Mouse (Mus musculus) cerebellum, postnatal 10 days (tissue): ENCODE data around the gene Epb41l1.
A peak's percentile ranks its signal among the peaks of the same experiment; 100 is the strongest.

ENCODE experiments used
- DNase-seq, 2 experiments: peaks; one replicate each; pipeline ENCODE4 v3.0.0; 2021; ENCODE audit warnings: mixed read lengths in 2 of 2

The Epb41l1 gene

DNA sequence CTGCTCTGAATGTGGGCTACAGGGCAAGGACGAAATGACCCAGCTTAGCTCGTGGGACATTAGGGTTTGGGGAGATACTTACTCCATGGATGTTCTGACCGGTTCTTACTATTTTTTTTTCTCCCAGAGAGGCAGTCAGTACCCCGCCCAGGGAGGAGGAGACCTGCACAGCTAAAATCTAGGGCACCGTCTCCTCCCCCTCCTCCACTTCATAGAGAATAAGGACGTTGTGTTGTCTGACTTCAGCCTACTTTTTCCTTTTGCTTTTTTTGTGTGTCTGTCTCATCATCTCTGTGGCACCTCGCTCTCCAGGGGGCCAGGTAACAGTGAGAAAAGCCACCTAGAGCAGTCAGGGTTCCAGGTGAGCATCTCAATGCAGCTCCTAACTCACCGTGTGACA lies 121.7 kb downstream of the Epb41l1 start:
- no peak for DNase-seq

DNA sequence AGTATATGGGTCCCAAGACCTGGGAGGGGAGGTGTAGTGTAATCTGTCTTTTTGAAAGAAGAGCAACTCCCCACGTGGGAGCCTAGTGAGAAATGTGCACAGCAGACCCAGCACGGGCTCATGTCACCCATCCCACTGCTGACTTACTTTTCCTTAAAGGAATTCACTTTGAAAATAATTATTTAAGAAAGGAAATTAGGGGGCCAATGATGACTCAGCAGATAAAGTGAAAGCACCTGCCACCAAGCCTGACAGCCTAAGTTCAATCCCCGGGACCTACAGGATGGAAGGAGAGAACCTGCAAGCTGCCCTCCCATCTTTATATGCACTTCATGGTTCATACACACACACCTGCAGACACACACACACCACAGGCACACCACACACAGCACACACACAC lies 123.1 kb downstream of the Epb41l1 start:
- no peak for DNase-seq

DNA sequence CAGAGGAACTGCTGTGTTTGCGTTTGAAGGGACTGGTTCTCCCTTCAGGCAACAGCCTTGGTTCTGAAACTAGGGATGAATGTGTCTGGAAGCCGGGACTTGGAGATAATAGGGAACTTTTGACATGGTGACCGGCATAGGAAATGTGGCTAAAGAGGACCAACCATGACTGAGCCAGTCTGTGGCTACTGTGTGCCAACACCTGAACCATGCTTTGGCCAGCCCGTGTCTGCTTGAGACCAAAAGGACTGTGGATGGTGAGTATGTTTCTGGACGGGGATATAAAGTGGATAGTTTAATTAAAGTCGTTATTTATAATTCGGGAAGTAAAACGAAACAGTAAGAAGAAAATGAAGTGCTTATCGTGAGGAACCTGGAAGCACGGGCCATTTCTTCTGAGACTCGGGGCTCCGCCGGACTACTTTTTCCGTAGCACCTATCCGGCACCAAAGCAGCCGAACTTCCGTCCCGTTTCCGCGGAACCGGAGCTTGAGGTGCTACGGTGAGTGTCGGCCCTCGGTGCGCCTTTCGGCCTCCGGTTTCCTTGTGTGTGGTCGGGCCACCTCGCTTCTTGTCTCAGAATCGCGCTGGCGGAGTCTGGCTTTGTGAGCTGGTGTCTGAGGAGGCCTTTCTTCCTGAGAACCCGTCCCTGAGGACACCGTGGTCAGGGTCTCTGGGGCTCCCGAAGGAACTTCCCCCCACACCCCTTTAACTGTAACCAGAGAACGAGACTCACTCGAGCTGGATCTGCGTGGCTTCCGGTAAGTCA lies 126.6 kb downstream of the Epb41l1 start, which contains the start of gene Aar2:
Gene Aar2 (plus strand): TSS at position 462 of the 769 bp plus-strand sequence.
- peak; percentile 87 for DNase-seq

DNA sequence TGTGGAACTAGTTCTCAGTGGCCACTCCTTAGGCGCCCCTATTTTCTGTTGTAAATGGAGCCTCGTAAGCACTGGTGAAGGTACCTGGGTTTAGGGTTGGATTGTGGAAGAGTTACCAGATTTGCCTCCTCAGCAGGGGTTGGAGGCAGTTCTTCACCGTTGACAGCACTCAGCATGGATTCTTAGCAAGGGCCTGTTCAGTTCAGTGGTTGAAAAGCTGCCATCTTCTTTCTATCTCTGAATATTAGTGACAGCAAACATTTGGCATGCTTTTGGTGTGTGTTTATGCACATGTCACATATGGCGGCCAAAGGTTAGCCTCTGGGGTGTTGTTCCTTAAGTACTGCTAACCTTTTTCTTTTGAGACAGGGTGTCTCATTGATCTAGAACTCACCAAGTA lies 131.7 kb downstream of the Epb41l1 start:
- DNase-seq, result peak; percentile 30 to 44

DNA sequence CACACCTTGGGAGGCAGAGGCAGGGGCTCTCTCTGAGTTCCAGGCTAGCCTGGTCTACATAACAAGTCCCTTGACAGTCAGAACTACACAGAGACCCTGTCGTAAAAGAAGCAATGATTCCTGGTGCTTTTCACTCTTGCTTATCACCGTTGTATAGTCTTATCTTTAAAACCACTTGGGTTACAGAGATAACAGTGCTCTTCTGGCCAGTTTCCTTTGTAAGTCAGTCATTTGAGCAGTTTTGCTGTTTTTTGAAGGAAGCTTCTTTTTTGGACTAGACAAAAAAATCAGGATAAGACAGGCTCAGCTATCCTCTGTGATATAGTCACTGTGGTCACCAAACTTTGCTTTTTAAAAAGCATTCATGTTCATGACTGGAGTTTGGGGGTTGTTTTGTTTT lies 141.1 kb downstream of the Epb41l1 start:
- no peak for DNase-seq

DNA sequence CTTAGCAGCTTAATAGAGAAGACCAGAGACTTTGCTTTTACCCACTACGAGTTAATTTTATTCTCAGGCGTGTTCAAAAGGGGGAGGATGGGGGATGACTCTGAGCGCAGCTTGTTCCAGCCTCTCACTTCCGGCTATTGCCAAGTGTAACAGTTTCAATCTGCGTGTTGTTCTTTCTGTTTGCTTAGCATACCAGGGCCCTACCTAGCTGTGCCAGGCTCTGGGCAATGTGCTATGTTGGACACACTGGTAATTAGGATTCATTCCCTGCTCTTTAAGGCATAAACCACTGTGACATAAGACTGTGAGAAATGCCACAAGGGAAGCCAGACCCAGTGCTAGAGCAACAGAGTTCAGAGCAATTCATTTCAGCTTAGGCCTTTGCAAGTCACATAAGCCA lies 142.8 kb downstream of the Epb41l1 start:
- DNase-seq, result no peak

DNA sequence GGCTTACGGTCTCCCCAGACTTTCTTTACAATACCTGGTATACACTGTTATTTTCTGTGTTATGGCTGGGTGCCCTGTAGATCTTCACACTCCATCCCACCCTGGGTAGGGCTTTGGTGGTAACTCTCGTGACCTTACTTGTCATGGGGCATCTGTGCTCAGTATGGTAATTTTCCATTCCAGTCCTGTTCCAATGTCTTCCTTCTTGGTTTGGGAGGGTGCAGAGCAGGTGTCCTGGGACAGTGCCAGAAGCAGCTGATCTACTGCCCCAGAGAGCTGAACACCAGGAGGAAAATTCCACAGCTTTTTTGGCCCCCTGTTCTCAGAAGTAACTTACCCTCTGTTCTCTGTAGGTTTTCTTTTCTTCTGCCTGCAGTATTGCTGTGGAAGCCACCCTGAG lies 145.8 kb downstream of the Epb41l1 start:
- no peak for DNase-seq

DNA sequence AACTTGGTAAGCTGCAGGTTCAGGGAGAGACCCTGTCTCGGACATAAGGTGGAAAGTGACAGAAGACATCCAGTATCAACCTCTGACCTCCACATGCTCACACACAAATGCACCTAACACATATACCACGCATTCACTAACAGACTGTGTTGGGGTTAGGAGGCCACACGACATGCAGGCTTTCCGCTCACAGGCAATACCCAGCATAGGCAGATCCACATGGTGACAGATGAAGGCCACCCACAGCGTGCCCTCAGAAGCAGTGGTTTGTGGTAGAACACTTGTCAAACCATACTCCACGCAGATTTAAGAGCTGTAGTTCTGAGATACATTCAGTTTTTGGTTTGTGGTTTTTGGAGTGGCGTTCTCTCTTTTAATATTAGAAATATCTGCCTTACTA lies 147.9 kb downstream of the Epb41l1 start:
- DNase-seq, result no peak

DNA sequence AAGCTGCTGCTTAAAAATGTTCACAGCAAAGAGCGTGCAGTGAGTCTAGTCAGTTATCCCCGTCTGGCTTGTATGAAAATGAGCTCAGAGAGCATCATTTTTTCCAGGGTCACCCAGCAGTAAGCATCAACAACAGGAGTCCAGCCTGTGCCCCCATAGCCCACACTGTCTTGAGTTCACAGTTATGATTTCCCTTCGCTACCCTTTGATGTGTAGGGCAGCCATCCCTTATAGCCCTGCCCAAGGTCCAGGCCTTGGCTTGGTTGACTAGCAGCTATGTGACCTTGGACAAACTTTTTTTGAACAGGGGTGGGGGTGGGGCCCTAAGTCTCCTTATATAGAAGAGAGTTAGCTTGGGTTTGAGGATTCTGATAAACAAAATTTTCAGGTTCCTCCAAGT lies 148.6 kb downstream of the Epb41l1 start:
- no peak for DNase-seq

DNA sequence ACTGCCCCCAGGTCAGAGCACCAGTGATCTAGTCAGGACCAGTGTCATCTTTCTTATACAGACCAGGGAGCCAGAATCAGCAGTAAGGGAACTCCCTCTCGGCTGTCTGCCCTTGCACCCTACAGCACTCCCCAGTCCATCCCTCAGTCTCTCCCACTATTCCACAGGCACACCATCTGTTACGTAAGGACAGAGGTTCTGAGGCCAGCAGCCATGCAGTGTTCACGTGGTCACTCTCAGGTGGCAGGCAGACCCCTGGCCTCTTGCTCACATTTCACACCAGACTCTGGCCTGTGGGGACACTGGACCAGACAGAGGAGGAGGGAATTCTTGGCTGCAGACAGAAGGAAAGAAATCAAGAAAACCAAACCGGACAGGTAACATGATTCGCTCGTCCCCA lies 150.8 kb downstream of the Epb41l1 start:
- DNase-seq, result no peak

DNA sequence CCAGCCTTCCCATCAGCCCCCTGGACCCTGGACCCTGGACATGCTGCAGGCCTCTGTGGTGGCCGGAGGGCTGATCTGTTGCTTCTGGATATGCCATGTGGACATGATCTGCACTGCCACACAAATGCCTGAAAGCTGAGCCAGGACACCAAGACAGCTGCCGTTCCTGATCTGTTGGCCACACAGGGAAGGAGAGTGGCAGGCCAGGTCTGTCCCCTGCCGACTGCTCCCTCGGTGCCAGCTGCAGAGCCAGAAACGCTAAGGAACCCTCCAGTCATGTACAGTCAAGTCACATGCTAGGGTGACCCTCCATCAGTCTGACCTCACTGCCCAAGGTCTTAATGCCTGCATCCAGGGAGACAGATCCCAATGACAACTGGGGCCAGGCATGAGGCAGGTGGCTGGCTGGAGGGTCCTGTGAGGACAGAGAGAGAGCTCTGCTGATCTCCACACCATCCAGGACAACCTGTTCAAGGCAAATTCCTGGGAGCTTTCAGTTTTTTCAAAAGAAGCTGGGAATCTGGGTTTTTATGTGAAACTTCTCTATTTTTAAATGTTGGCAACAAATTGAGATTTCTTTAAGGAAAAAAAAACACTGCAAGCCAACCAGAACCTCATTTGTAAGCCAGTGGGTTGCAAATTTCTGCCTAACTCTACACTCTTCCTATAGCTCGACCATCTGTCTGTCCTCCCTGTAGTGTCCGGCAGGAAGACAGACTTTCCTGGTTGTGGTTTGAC lies 156.3 kb downstream of the Epb41l1 start:
- peak; percentile 50 to 51 for DNase-seq

DNA sequence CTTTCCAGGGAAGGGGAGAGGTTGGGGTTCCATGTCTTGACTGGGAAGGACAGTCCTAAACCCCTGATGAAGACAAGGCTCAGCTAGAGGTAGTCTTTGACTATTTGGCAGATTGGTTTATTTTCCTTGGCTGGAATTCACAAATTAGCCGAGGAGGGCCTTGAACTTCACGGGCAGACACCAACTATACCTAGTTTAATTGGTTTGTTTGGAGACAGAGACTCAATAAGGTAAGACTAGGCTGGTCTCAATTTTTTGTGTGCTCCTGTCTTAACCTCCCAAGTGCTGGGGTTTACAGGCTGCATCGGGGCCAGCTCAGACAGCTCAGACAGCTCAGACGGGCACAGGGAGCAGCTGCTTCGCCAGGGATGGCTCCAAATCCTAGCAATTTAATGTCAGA lies 159.8 kb downstream of the Epb41l1 start:
- DNase-seq, result peak in 1 of 2 experiments; percentile 37

DNA sequence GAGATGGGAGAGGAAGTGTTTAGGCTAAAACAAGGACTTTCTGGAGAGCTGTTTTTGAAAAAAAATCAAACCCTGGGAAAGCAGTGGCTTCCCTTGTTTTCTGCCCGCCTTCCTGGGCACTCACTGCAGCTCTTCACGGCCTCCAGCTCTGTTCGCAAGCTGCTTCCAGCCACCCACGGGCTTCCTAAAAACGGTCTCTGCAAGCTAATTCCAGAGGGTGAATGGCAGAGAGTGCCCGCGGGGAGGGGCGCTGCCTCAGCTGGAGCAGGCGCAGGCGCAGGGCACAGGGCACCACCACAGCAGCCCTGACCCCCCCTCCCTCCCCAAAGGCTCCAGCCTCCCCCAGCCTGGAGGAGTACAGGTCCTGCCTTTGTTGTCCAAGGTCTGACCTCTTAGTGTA lies 160.5 kb downstream of the Epb41l1 start:
- peak; percentile 30 to 56 for DNase-seq

DNA sequence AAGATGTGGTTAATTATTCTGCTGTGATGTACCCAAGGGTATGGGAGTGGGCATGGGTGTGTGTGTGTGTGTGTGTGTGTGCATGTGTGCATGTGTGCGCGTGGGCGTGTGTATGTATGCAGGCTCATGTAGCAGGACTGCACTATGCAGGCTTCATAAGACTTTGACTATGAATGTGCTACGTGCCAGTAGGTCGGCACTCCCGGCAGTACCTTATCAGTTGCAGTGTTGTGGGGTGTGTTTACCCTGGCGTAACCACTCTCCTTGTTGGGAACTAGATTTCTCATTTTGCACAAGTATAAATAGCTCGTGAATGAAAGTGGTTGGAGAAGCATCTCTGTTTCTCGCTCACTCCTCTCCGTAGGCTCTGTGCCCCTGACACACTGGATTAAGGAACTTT lies 162.2 kb downstream of the Epb41l1 start:
- DNase-seq, result no peak

DNA sequence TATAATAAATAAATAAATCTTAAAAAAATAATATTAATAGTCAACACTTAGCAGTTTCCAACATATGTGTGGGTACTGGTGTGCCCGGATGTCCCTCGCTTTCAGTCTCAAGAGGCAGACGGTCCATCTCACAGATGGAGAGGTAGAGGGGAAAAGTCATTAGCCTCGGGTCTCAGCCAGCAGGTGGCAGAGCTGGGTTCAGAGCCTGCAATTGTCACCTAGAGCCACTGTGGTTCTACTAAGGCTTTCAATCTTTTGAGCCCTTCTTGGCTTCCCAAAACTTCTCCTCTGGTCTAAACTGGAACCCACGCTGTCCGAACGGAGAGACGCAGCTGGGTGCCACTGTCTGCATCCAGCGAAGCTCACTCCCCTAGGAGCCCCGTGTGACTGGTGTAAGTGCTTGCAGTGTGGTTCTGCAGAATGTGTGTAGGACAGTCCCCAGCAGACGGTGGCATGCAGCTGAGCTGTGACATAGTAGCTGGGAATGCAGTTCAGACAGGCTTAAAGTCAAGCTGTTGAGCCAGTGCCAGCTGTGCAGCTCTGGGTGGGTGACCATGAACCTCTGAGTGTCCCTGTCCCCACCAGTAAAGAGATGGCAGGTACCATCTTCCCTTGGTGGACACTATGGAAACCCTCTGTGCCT lies 163.6 kb downstream of the Epb41l1 start:
- DNase-seq, result peak; percentile 41 to 55

DNA sequence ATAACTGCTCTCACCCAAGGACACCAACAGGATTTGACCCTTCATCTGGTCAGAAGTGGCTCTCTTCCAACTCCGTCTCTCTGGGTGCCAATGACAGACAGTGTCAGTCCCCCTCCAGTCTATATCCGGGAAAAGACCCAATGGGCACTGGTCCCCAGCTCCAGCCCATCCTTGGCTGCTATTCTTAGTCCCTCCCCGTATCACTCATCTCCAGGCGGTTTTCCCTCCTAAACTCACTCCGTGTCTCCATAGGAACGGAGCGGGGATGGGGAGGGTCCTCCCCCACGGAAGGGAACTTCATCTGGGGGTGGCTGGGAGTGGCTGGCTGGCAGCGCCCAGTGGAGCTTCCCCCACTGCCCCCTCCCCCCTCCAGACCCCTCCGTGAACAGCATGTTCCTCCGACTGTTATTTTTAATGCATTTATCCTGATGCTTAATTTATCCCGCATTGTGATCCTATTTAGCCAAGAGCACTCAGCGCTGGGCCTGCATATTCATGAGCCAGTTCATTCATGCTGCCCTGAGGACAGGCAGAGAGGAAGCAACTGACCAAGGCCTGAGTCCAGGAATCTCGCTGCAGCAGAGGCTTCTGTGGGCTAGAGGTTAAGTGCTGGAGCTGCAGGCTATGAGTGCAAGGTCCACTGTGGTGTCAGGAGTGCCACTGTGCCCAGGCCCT lies 164.2 kb downstream of the Epb41l1 start:
- DNase-seq, result peak; percentile 75 to 79

DNA sequence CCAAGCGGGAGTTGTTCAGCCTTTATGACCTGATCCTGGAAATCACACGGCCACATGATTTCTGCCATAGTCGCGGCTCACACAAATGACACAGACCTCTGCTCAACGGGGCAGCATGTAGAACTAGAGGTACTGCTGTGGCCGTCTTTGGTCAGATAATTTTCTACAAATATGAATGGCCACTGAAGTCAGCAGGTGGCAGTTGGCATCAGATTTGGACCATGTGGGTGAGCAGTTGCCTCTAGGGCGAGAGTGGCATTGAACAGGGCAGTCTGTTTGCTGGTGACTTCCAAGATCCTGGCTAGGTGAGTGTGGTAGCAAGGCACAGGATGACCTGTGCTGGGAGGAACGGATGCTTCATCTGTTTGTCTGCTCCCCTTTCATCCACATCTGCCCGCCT lies 168.8 kb downstream of the Epb41l1 start:
- peak; percentile 63 to 72 for DNase-seq
